Mouse (Mus musculus): Measurements from ENCODE around the gene Ttc25. TPM values are rescaled to one million over a fixed set of nuclear protein-coding genes. Genes with fewer than 3 reads are reported as not detected.
"Not testable (repeated sequence)": the region's sequence is repeated elsewhere in the genome, so short reads cannot be mapped to it uniquely, and the experiment has no call there.

The Ttc25 gene
- total and polyA plus RNA-seq, 3 experiments: 1.3 to 11.4 (median 3.5) TPM

DNA sequence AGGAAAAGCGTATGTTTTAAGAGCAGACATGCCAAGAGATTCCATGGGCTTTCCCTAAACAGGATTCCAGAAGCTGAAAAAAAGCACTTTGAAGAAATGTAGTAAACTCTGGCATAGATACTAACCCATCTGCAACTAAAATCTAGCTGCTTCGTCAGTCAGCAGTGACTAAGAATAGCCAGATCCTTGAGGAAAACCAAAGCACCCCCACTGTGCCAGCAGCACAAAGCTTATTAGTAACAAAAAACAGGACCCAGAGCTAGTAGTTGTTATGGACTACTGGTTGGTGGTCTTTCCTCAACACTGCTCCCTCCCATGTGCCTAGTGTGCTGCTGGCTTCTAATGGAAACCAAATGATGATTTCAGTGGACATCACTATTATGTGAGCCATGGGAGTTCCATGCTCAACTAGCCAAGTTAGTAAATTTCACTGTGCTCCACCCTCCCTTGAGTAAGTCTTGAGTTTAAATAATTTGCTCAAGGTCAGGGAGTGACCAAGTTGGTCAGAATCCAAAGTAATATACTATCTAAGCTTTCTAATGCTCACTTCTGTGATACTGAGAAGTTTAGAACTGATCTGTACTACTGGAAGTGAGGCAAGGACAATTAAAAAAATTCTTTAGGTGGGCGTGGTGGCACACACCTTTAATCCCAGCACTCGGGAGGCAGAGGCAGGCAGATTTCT lies 59.1 kb downstream of the Ttc25 start:
- peak; percentile 54 for DNase-seq

GRCm38 (mm10) chr11:100605451-100605850 lies 60.0 kb downstream of the Ttc25 start:
- DNase-seq: no peak

DNA sequence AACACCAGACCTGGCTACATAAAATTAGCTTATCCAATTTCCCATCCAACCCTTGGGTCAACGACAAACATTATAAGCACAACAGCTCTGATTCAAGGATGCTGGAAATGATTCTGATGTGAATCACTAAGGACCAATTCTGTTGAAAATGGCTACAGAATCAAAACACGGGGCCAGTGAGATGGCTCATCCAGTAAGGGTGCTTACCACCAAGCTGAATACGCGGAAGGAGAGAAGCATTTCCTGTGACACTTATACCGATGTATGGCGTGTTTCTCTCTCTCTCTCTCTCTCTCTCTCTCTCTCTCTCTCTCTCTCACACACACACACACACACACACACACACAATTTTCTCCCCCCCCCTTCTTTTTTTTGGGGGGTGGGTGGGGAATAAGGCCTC lies 61.7 kb downstream of the Ttc25 start:
- DNase-seq: no peak

DNA sequence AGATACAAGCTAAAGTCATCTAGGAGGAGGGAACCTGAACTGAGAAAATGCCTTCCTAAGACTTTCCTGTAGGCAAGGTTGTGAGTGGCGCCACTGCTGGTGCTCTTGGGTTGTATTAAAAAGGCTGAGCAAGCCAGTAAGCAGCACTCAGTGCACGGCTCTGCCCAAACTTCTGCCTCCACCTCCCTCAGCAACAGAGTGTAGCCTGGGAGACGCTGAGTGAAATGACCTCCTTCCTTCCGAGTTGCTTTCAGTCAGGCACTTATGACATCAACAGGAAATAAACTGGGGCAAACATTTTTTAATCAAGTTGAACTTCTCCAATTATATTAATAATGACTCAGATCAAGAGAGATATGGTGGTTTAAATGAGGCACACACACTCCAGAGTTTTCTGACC lies 63.4 kb downstream of the Ttc25 start:
- DNase-seq: no peak

DNA sequence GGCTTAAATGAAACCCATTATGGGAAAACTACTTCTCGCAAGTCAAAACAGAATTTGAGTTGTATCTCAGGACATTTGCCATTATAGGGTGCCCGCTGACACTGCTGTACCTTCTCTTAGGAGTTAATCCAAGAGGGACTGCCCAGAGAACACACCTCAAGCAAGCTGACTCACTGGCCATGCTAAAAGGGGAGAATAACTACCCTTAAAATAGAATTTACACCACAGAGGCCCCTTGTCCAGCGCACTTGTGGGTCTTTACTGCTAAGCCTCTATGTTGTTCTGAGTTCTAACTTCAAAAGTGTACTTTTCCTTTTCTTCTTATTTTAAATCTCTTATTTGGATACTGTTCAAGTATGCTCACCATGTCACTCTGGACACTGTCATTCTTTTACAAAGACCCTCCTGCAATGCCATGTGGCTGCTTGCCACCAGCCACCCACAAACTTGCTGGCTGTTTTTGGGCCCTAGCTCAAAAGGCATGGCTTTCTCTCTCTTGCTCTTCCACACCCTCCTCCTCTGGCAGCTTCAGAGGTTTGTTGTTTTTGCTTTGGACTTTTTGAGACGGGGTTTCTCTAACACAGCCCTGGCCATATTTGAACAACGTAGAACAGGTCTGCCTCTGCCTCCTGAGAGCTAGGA lies 64.1 kb downstream of the Ttc25 start:
- DNase-seq: no peak

DNA sequence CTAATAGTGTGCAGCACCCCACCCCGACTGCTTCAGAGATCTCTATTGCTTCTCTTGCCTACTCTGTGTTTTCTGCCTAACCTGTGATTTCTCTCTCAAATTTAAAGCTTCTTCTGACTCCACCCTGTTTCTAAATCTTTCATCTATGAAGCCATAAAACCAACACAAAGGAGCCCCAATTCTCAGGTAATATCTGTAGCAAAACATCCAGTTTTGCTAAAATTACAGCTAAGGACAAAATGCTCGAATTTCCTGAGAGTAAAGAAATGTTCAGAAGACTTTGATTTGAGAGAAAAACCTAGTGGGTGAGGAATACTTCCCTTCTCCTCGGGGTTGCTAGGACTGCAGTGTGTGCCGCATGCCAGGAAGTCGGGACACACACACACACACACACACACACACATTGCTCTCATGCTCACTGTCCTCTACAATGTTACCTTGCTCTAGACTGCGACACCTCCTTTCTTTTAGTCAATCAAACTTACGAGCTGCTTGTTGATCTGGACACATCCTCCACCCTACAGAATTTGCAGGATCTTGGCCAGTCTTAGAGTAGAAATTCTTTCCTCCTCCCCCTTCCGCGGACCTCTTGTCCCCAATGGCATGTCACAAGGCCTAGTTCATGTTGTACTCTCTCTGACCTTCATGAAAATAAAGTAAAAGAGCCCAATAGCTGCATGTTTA lies 64.7 kb downstream of the Ttc25 start:
- DNase-seq: peak; percentile 54

- DNase-seq: no peak
These were observed 66.2 kb downstream of the Ttc25 start for GRCm38 (mm10) chr11:100611627-100612026.

- no peak for DNase-seq
These were observed 67.8 kb downstream of the Ttc25 start for GRCm38 (mm10) chr11:100613241-100613640.

DNA sequence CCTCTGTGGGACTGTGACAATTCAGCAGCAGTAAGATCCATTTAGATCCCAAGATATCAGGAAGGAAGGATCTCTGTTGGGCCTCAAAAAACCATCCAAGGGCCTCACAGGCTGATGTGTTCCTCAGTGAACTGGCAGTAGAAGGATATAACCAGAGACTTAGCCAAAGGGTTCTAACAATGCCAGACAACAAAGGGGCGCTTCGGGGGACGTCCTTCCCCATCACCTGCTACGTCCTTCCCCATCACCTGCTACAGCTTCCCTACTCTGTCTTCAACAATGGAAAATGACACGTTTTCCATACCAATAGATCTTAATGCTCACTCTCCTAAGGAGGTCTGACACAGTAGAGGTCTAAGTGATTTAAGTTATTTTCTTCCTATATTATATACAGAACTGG lies 70.9 kb downstream of the Ttc25 start:
- DNase-seq: no peak

DNA sequence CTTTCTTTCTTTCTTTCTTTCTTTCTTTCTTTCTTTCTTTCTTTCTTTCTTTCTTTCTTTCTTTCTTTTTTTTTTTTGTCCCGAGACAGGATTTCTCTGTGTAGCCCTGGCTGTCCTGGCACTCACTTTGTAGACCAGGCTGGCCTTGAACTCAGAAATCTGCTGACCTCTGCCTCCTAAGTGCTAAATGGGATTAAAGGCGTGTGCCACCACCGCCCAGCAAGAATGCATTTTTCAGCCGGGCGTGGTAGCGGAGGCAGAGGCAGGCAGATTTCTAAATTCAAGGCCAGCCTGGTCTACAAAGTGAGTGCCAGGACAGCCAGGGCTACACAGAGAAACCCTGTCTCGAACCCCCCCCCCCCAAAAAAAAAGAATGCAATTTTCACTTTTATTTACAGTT lies 71.4 kb downstream of the Ttc25 start:
- DNase-seq: not testable (repeated sequence)

DNA sequence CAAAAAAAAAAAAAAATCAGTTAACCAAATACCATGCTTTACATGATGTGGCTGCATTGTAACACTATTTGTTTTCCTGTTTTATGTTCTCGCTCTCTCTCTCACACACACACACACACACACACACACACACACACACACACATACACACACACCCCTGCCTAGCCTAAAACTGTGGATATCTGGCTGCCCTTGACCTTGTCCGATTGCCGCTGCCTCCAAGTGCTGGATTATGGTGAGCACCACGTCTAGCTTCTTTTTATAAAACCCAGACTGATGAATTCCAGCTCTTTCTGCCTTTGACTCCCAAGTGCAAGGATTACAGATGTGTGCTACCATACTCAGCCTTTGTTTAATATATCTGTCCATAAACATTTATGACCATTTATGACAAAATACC lies 72.1 kb downstream of the Ttc25 start:
- peak; percentile 57 for DNase-seq

DNA sequence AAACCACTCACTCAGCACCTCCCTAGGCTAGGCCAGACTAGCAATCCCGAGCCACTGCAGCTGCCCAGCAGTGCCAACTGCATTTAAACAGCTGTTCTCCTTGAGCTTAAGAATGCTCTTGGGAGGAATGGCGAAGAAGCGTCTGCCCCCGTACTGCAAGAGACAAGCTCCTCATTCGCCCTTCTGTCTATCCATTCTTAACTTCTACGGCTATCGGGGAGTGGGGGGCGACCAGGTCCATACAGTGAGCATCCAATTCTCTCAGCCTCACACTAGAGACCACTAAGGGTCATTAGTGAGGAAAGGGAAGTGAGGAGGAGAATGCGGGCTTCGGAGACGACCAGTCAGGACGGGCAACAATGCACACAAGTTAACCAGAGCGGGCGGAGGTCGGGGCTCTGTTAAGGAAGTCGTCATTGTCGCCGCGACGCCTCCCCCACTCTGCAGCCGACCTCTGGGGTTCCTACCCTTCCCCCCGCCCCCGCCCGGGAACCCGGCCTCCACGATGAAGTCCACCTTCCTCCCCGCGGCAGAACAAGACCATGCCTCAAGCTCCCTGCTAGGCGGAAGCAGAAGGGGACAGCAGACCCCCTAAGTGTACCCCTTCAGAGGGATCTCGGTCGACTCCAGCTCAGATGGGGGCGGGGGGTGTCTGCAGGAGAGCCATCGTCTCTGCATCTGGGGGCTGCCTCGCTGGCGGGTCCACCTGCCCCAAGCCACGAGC lies 73.5 kb downstream of the Ttc25 start, which contains the start of gene Nkiras2:
TSS of gene Nkiras2 (plus strand) at position 484 of the 724 bp plus-strand sequence.
- DNase-seq: peak; percentile 78

DNA sequence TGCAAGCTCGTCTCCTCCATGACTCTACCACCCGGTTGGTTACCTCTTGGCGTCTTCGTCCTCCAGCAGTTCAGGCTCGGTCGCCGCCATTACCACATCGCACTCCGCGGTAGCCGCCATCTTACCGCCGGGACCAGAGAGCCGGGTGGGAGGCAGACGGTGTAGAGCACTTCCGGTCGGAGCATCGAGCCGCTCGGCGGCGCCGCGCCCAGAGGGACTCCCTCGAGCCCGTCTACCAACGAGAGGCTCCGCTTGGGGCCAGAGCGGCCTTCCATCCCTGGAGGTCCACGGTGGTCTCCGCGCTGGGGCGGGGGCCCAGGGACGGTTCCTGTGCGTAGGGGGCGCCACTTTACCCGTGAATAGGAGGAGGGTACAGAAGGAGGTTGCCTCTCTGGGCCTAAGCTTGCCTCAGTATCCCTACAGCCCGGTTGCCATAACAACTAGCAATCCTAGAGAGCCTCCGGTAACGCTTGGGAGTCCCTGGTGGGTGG lies 74.1 kb downstream of the Ttc25 start:
- peak; percentile 96 for DNase-seq

GRCm38 (mm10) chr11:100619982-100620381 lies 74.6 kb downstream of the Ttc25 start, which contains the start of gene Dnajc7:
Gene Dnajc7, minus strand, starts transcription at chr11:100620168.
- no peak for DNase-seq

Other genes starting within 250 kb of the Ttc25 start
- 1,000 to 10,000 TPM; 1,002 to 1,252 TPM for gene Eif1, start 225.7 kb upstream of the Ttc25 start, total RNA-seq (2021)
- gene Eif1, start 225.7 kb upstream of the Ttc25 start, polyA plus RNA-seq (2012; rRNA removed): 121 and 147 TPM in 2 replicates
- gene Gast, start 211.2 kb upstream of the Ttc25 start, total RNA-seq (2021): not detected
- gene Gast, start 211.2 kb upstream of the Ttc25 start, polyA plus RNA-seq (2012; rRNA removed): not detected in 2 replicates
- gene Hap1, start 189.5 kb upstream of the Ttc25 start, total RNA-seq (2021): 10 to 100 TPM; 34.6 to 62.1 TPM
- 28.5 and 32.8 TPM in 2 replicates for gene Hap1, start 189.5 kb upstream of the Ttc25 start, polyA plus RNA-seq (2012; rRNA removed)
- gene Jup, start 147.8 kb upstream of the Ttc25 start, total RNA-seq (2021): 10 to 100 TPM; 67.0 to 94.3 TPM
- gene Jup, start 147.8 kb upstream of the Ttc25 start, polyA plus RNA-seq (2012; rRNA removed): 275 and 284 TPM in 2 replicates
- 10 to 100 TPM; 20.3 to 40.8 TPM for gene P3h4, start 130.8 kb upstream of the Ttc25 start, total RNA-seq (2021)
- 76.3 and 107 TPM in 2 replicates for gene P3h4, start 130.8 kb upstream of the Ttc25 start, polyA plus RNA-seq (2012; rRNA removed)
- gene Fkbp10, start 129.9 kb upstream of the Ttc25 start, total RNA-seq (2021): 10 to 100 TPM; 12.5 to 25.8 TPM
- gene Fkbp10, start 129.9 kb upstream of the Ttc25 start, polyA plus RNA-seq (2012; rRNA removed): 42.1 and 57.5 TPM in 2 replicates
- gene Nt5c3b, start 103.8 kb upstream of the Ttc25 start, total RNA-seq (2021): 10 to 100 TPM; 54.3 to 58.7 TPM
- gene Nt5c3b, start 103.8 kb upstream of the Ttc25 start, polyA plus RNA-seq (2012; rRNA removed): 43.0 and 46.0 TPM in 2 replicates
- under 1 TPM; 0.69 to 0.84 TPM for gene Klhl10, start 103.7 kb upstream of the Ttc25 start, total RNA-seq (2021)
- 0.17 and 0.38 TPM in 2 replicates for gene Klhl10, start 103.7 kb upstream of the Ttc25 start, polyA plus RNA-seq (2012; rRNA removed)
- 10 to 100 TPM; 47.4 to 47.5 TPM for gene Klhl11, start 72.9 kb upstream of the Ttc25 start, total RNA-seq (2021)
- gene Klhl11, start 72.9 kb upstream of the Ttc25 start, polyA plus RNA-seq (2012; rRNA removed): 14.2 and 16.8 TPM in 2 replicates
- gene Acly, start 17.6 kb upstream of the Ttc25 start, total RNA-seq (2021): 1,000 to 10,000 TPM; 1,249 to 2,157 TPM
- gene Acly, start 17.6 kb upstream of the Ttc25 start, polyA plus RNA-seq (2012; rRNA removed): 567 and 624 TPM in 2 replicates
- 10 to 100 TPM; 38.3 to 55.4 TPM for gene Cnp, start 29.3 kb downstream of the Ttc25 start, total RNA-seq (2021)
- 29.4 and 36.5 TPM in 2 replicates for gene Cnp, start 29.3 kb downstream of the Ttc25 start, polyA plus RNA-seq (2012; rRNA removed)
- gene Nkiras2, start 73.6 kb downstream of the Ttc25 start, total RNA-seq (2021): 10 to 100 TPM; 32.5 to 36.0 TPM
- gene Nkiras2, start 73.6 kb downstream of the Ttc25 start, polyA plus RNA-seq (2012; rRNA removed): 50.9 and 59.4 TPM in 2 replicates
- gene Dnajc7, start 74.6 kb downstream of the Ttc25 start, total RNA-seq (2021): 100 to 1,000 TPM; 174 to 177 TPM
- gene Dnajc7, start 74.6 kb downstream of the Ttc25 start, polyA plus RNA-seq (2012; rRNA removed): 9.3 and 11.7 TPM in 2 replicates
- under 1 TPM in 1 of 2 experiments, not detected in 1; 0.59 TPM for gene Zfp385c, start 146.8 kb downstream of the Ttc25 start, total RNA-seq (2021)
- 0.75 and 0.84 TPM in 2 replicates for gene Zfp385c, start 146.8 kb downstream of the Ttc25 start, polyA plus RNA-seq (2012; rRNA removed)
- gene Dhx58, start 158.7 kb downstream of the Ttc25 start, total RNA-seq (2021): 10 to 100 TPM; 29.2 to 60.7 TPM
- gene Dhx58, start 158.7 kb downstream of the Ttc25 start, polyA plus RNA-seq (2012; rRNA removed): 30.2 and 42.2 TPM in 2 replicates
- gene Kat2a, start 166.9 kb downstream of the Ttc25 start, total RNA-seq (2021): 10 to 100 TPM; 42.5 to 42.6 TPM
- 73.5 and 85.1 TPM in 2 replicates for gene Kat2a, start 166.9 kb downstream of the Ttc25 start, polyA plus RNA-seq (2012; rRNA removed)
- gene Hspb9, start 168.2 kb downstream of the Ttc25 start, total RNA-seq (2021): not detected
- not detected in 2 replicates for gene Hspb9, start 168.2 kb downstream of the Ttc25 start, polyA plus RNA-seq (2012; rRNA removed)
- 100 to 1,000 TPM; 191 to 196 TPM for gene Rab5c, start 192.6 kb downstream of the Ttc25 start, total RNA-seq (2021)
- 201 and 238 TPM in 2 replicates for gene Rab5c, start 192.6 kb downstream of the Ttc25 start, polyA plus RNA-seq (2012; rRNA removed)
- under 1 TPM; 0.28 to 0.32 TPM for gene Kcnh4, start 214.3 kb downstream of the Ttc25 start, total RNA-seq (2021)
- gene Kcnh4, start 214.3 kb downstream of the Ttc25 start, polyA plus RNA-seq (2012; rRNA removed): 0.45 and 0.57 TPM in 2 replicates
- gene Hcrt, start 217.3 kb downstream of the Ttc25 start, total RNA-seq (2021): not detected
- gene Hcrt, start 217.3 kb downstream of the Ttc25 start, polyA plus RNA-seq (2012; rRNA removed): not detected in 2 replicates
- 10 to 100 TPM; 21.6 to 26.0 TPM for gene Ghdc, start 225.3 kb downstream of the Ttc25 start, total RNA-seq (2021)
- gene Ghdc, start 225.3 kb downstream of the Ttc25 start, polyA plus RNA-seq (2012; rRNA removed): 26.8 and 27.6 TPM in 2 replicates

Measured in adrenal gland, adult 2 months (tissue).